Mouse (Mus musculus) heart, adult 11 months (tissue): ENCODE measurements around the gene Unk.
A peak's percentile ranks its signal among the peaks of the same experiment; 100 is the strongest.

Experiments
- DNase-seq: peaks from one replicate; pipeline ENCODE4 v3.0.0; 2022

Unk gene

DNA sequence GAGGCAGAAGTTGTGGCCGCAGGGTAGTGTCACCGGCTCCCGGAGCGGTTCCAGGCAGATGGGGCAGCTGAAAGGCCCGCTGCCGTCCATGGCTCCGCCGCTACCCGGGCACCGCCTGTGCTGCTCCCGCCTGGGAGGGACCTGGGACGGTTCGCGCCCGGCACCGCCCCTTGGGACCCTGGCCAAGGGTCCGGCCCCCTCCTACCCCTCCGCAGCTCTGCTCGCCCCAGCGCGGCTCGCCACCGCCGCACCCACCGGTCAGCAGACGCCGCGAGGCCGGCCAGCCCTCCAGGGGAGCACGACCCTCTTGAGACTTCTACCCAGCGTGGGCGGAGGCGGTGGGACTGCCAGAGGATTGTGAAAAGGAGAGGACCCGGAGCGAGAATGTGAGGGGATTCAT, 80.0 kb downstream of the Unk start:
- peak; percentile 99 for DNase-seq

DNA sequence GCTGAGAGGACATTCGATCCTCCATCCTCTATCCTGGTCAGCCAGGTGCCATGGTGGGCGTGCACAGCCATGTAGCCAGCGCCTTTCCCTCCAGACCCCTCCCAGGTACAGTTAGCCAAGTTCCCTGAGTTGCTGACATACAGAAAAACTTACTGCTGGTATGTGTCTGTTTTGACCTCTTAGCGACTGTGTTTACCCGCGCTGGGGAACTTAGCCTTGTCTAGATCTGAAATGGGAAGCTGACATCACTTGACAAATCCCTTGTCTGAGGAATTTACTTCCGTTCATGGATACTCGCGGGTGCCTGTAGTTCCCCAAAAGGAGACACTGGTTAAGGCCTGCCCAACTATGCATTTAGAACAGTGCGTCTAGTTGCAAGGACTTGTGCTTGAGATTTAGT, 80.4 kb downstream of the Unk start:
- no peak for DNase-seq
